Mouse (Mus musculus): Measurements from ENCODE around the gene Svs5. TPM values are rescaled to one million over a fixed set of nuclear protein-coding genes. Genes with fewer than 3 reads are reported as not detected.
"Not testable (repeated sequence)": the region's sequence is repeated elsewhere in the genome, so short reads cannot be mapped to it uniquely, and the experiment has no call there.

Svs5 gene
- not detected in 2 replicates for polyA plus RNA-seq (2012; rRNA removed)

DNA sequence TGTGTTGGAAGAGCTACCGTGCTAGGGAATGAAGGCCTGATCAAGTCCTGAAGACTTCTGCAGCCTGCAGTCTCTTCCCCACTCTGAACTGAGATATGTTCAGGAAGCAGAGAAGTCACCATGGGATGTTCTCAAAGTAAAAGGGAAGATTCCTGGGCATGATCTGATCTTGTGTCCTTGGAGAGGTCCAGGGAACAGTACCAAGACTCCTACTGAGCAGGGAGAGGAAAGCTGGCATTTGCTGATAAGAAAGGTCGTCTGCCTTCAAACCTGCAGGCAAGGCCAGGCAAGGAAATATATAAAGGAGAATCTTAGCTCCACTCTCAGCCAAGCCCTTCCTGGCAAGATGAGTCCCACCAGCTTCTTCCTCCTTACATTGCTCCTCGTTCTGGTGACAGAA, at the start of gene Svs5:
Gene Svs5, plus strand, starts transcription at position 301 of the 400 bp plus-strand sequence.
- H3K4me3 ChIP-seq (ENCODE audit: insufficient read depth, low read length); H3K4me1 ChIP-seq (ENCODE audit: control insufficient read depth, insufficient read depth, low read length); H3K27ac ChIP-seq (ENCODE audit: insufficient read depth, low read length): not testable (repeated sequence)

- H3K4me1 ChIP-seq (ENCODE audit: control insufficient read depth, insufficient read depth, low read length); H3K27ac ChIP-seq (ENCODE audit: insufficient read depth, low read length); H3K4me3 ChIP-seq (ENCODE audit: insufficient read depth, low read length): not testable (repeated sequence)
These were observed 43.6 kb upstream of the Svs5 start, which contains the start of gene Svs3a for GRCm38 (mm10) chr2:164288968-164289367. Gene Svs3a, plus strand, starts transcription at chr2:164289268.

- TF ChIP-seq CTCF (IDR thresholded peaks at IDR 0.05; ENCODE audit: extremely low read depth, insufficient read depth, low read length), result no peak
- no peak for TF ChIP-seq POLR2A (IDR thresholded peaks at IDR 0.05; ENCODE audit: extremely low read depth, insufficient read depth, low read length)
- Histone ChIP-seq H3K4me3 (ENCODE audit: insufficient read depth, low read length) (no peak overlapping the region), H3K4me1 (ENCODE audit: control insufficient read depth, insufficient read depth, low read length) (peaks cover 1% of the 10 kb centered on the region; the same call in 1 of the 2 replicates), H3K27ac (ENCODE audit: insufficient read depth, low read length) (no peak overlapping the region)
These were observed 19.9 kb upstream of the Svs5 start for GRCm38 (mm10) chr2:164312599-164312998.

GRCm38 (mm10) chr2:164315460-164315859, 17.1 kb upstream of the Svs5 start:
- not testable (repeated sequence) for H3K4me3 ChIP-seq (ENCODE audit: insufficient read depth, low read length); H3K27ac ChIP-seq (ENCODE audit: insufficient read depth, low read length); H3K4me1 ChIP-seq (ENCODE audit: control insufficient read depth, insufficient read depth, low read length)

DNA sequence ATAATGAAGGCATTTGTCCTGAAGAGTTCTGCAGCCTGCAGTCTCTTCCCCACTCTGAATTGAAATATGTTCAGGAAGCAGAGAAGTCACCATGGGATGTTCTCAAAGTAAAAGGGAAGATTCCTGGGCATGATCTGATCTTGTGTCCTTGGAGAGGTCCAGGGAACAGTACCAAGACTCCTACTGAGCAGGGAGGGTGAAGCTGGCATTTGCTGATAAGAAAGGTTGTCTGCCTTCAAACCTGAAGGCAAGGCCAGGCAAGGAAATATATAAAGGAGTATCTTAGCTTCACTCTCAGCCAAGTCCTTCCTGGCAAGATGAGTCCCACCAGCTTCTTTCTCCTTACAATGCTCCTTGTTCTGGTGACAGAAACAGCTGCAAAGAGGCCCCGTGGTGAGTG, 16.1 kb upstream of the Svs5 start, which contains the start of gene Svs6:
Gene Svs6, plus strand, starts transcription at position 301 of the 400 bp plus-strand sequence.
- H3K4me1 ChIP-seq (ENCODE audit: control insufficient read depth, insufficient read depth, low read length); H3K4me3 ChIP-seq (ENCODE audit: insufficient read depth, low read length); H3K27ac ChIP-seq (ENCODE audit: insufficient read depth, low read length): not testable (repeated sequence)

DNA sequence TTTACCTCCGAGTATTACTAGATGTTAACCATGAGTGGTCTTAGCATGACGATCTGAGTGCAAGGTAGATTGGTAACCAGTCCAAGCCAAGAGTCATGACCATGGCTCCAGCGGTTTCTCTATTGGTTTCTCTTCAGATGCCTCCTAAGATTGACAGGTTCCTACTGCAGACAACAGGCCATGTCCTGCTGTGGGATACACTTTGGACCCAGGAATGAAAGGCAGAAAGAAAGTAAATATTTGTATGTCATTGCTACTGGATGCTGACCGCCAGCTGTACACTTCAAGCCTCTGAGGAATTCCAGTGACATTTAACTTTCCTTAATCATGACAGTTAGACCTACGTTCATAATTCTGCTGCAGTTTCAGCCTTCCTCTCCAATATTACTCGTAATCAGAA, 11.6 kb upstream of the Svs5 start:
- TF ChIP-seq CTCF (IDR thresholded peaks at IDR 0.05; ENCODE audit: extremely low read depth, insufficient read depth, low read length), result no peak
- TF ChIP-seq POLR2A (IDR thresholded peaks at IDR 0.05; ENCODE audit: extremely low read depth, insufficient read depth, low read length), result no peak
- H3K4me1 ChIP-seq (ENCODE audit: control insufficient read depth, insufficient read depth, low read length), result no peaks in the 10 kb centered on the region
- H3K4me3 ChIP-seq (ENCODE audit: insufficient read depth, low read length), result no peak overlapping the region
- H3K27ac ChIP-seq (ENCODE audit: insufficient read depth, low read length), result no peak overlapping the region

DNA sequence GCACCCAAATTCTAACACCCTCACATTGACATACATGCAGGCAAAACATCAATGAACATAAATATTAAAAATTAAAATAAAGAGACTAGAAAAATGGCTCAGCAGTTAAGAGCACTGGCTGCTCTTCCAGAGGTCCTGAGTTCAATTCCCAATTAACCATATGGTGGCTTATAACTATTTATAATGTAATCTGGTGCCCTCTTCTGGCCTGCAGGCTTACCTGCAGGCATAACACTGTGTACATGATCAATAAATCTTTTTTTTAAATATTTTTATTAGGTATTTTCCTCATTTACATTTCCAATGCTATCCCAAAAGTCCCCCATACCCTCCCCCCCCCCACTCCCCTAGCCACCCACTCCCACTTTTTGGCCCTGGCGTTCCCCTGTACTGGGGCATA, 11.2 kb downstream of the Svs5 start:
- H3K4me3 ChIP-seq (ENCODE audit: insufficient read depth, low read length); H3K27ac ChIP-seq (ENCODE audit: insufficient read depth, low read length); H3K4me1 ChIP-seq (ENCODE audit: control insufficient read depth, insufficient read depth, low read length): not testable (repeated sequence)

DNA sequence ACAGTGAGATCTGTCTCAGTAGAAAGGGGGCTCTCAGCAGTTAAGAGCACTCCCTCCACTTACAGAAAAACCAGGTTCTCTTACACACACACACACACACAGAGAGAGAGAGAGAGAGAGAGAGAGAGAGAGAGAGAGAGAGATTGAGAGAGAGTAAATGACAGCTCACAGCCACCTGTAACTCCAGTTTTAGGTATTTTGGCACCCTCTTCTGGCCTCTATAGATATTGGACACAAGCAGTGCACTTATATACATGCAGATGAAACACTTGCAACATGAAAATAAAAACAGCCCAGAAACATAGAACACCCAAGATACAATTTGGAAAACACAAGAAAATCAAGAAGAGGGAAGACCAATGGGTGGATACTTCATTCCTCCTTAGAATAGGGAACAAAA, 15.2 kb downstream of the Svs5 start:
- H3K4me1 ChIP-seq (ENCODE audit: control insufficient read depth, insufficient read depth, low read length); H3K4me3 ChIP-seq (ENCODE audit: insufficient read depth, low read length); H3K27ac ChIP-seq (ENCODE audit: insufficient read depth, low read length): not testable (repeated sequence)

- Histone ChIP-seq H3K4me1 (ENCODE audit: control insufficient read depth, insufficient read depth, low read length) (no peaks in the 10 kb centered on the region), H3K4me3 (ENCODE audit: insufficient read depth, low read length) (no peak overlapping the region), H3K27ac (ENCODE audit: insufficient read depth, low read length) (no peak overlapping the region)
- TF ChIP-seq CTCF (IDR thresholded peaks at IDR 0.05; ENCODE audit: extremely low read depth, insufficient read depth, low read length) (peak; percentile 7; the same call in 1 of the 2 replicates), POLR2A (IDR thresholded peaks at IDR 0.05; ENCODE audit: extremely low read depth, insufficient read depth, low read length) (no peak)
These were observed 16.4 kb downstream of the Svs5 start for GRCm38 (mm10) chr2:164348980-164349379.

- Histone ChIP-seq H3K4me1 (ENCODE audit: control insufficient read depth, insufficient read depth, low read length) (no peaks in the 10 kb centered on the region), H3K4me3 (ENCODE audit: insufficient read depth, low read length) (no peak overlapping the region), H3K27ac (ENCODE audit: insufficient read depth, low read length) (no peak overlapping the region)
- TF ChIP-seq CTCF (IDR thresholded peaks at IDR 0.05; ENCODE audit: extremely low read depth, insufficient read depth, low read length) (no peak), POLR2A (IDR thresholded peaks at IDR 0.05; ENCODE audit: extremely low read depth, insufficient read depth, low read length) (no peak)
These were observed 20.2 kb downstream of the Svs5 start for GRCm38 (mm10) chr2:164352697-164353096.

GRCm38 (mm10) chr2:164353356-164353755, 20.8 kb downstream of the Svs5 start:
- Histone ChIP-seq H3K4me1 (ENCODE audit: control insufficient read depth, insufficient read depth, low read length) (no peaks in the 10 kb centered on the region), H3K27ac (ENCODE audit: insufficient read depth, low read length) (no peak overlapping the region), H3K4me3 (ENCODE audit: insufficient read depth, low read length) (no peak overlapping the region)
- TF ChIP-seq CTCF (IDR thresholded peaks at IDR 0.05; ENCODE audit: extremely low read depth, insufficient read depth, low read length) (no peak), POLR2A (IDR thresholded peaks at IDR 0.05; ENCODE audit: extremely low read depth, insufficient read depth, low read length) (no peak)

All from cortical plate, adult 2 months (tissue).